10 mouse cellular contexts compared by ENCODE assay signal in the genomic region with DNA sequence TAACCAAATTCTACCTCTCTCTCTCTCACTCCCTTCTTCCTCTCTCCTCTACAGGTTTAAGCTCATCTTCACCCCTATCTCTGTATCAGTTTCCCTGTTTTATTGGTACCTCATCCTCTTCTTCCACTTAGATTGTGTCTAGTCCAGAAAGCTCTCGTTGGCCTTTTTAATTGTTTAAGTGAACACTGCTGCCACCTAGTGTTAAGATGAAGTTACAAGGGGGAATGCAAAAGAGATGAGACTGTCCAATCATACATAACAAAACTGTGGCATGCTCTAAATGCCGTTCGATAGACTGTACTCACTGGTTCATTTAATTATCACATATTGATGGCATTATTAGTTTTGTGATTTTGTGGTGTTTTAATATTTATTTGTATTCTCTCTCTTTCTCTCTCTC. TPM values are rescaled to one million over a fixed set of nuclear protein-coding genes. Genes with fewer than 3 reads are reported as not detected.
DNase-seq lines count a peak whose midpoint lies in the region; ATAC-seq and TF ChIP-seq lines count a peak whose summit lies in the region.
"Had no signal": no experiment of that assay in that cellular context is flagged by ENCODE, and none has a peak within 500 bp of the region (broad histone marks: within the 10 kb centered on the region; RNA-seq: fewer than 3 reads in every experiment).

No protein-coding gene starts in this region.

- peak; percentile 88 for TF ChIP-seq CTCF in heart, adult 2 months (IDR thresholded peaks at IDR 0.05)

- no peaks in the 10 kb centered on the region for H3K36me3 ChIP-seq in heart, adult 2 months (ENCODE audit: control insufficient read depth, insufficient read depth, low read length)
- H3K36me3 ChIP-seq in midbrain, embryonic 14.5 days (ENCODE audit: control insufficient read depth, insufficient read depth, low read length), result no peaks in the 10 kb centered on the region
- no peaks in the 10 kb centered on the region for H3K36me3 ChIP-seq in midbrain, embryonic 10.5 days
- H3K36me3 ChIP-seq: limb, embryonic 15.5 days; stomach, embryonic 15.5 days had no signal

- 23% methylated on average over 3 of the region's 3 CpGs for whole genome bisulfite sequencing in heart, adult 2 months
- WGBS in midbrain, embryonic 14.5 days, result 37% methylated on average over 3 of the region's 3 CpGs
- WGBS in midbrain, embryonic 10.5 days, result 56% methylated on average over 3 of the region's 3 CpGs

- no peak overlapping the region for H3K27ac ChIP-seq in heart, adult 2 months
- no peak overlapping the region for H3K27ac ChIP-seq in midbrain, embryonic 14.5 days (replicated peaks; ENCODE audit: low read depth, low read length)
- H3K27ac ChIP-seq in midbrain, embryonic 10.5 days (replicated peaks), result no peak overlapping the region
- H3K27ac ChIP-seq: limb, embryonic 15.5 days; stomach, embryonic 15.5 days had no signal

- H3K9me3 ChIP-seq in midbrain, embryonic 14.5 days (ENCODE audit: control insufficient read depth, low read length), result no peaks in the 10 kb centered on the region
- H3K9me3 ChIP-seq in midbrain, embryonic 10.5 days (replicated peaks), result no peaks in the 10 kb centered on the region
- H3K9me3 ChIP-seq: limb, embryonic 15.5 days; stomach, embryonic 15.5 days had no signal

- no peak overlapping the region for H3K4me2 ChIP-seq in midbrain, embryonic 14.5 days (ENCODE audit: low read length)
- H3K4me2 ChIP-seq: limb, embryonic 15.5 days; stomach, embryonic 15.5 days had no signal

- H3K9ac ChIP-seq in heart, adult 2 months (ENCODE audit: low read depth, low read length), result no peak overlapping the region
- no peak overlapping the region for H3K9ac ChIP-seq in midbrain, embryonic 14.5 days (replicated peaks; ENCODE audit: low read length)
- H3K9ac ChIP-seq: limb, embryonic 15.5 days; stomach, embryonic 15.5 days had no signal

- H3K4me1 ChIP-seq in heart, adult 2 months (ENCODE audit: control insufficient read depth, insufficient read depth, low read length), result peaks cover 2% of the 10 kb centered on the region
- H3K4me1 ChIP-seq in midbrain, embryonic 14.5 days (ENCODE audit: control insufficient read depth, insufficient read depth, low read length), result peaks cover 6% of the 10 kb centered on the region; the same call in 1 of the 2 replicates
- peaks cover 7% of the 10 kb centered on the region for H3K4me1 ChIP-seq in midbrain, embryonic 10.5 days

- H3K4me3 ChIP-seq in heart, adult 2 months, result no peak overlapping the region
- H3K4me3 ChIP-seq in midbrain, embryonic 14.5 days (replicated peaks; ENCODE audit: low read depth, low read length), result no peak overlapping the region
- no peak overlapping the region for H3K4me3 ChIP-seq in midbrain, embryonic 10.5 days
- H3K4me3 ChIP-seq: limb, embryonic 15.5 days; stomach, embryonic 15.5 days had no signal

- no peak for ATAC-seq in midbrain, embryonic 14.5 days (ENCODE audit: low FRiP score, low TSS enrichment)

- no peaks in the 10 kb centered on the region for H3K79me2 ChIP-seq in heart, adult 2 months (replicated peaks; ENCODE audit: control insufficient read depth, insufficient read depth, low read length)

- no peak for TF ChIP-seq EP300 in heart, adult 2 months (IDR thresholded peaks at IDR 0.05; ENCODE audit: insufficient read depth, low read depth, low read length)

- no peak for DNase-seq in heart, adult 2 months
- DNase-seq in heart, postnatal 36 days, result no peak
- DNase-seq in midbrain, embryonic 14.5 days, result peak; percentile 91
- DNase-seq in midbrain, embryonic 10.5 days (ENCODE audit: low spot score), result no peak
- peak; percentile 66 for DNase-seq in brain, adult 2 months (ENCODE audit: low read depth, low spot score)
- DNase-seq in lung, postnatal 36 days, result peak; percentile 78
- DNase-seq in T-cell, adult 2 months (ENCODE audit: low spot score), result no peak
- no peak for DNase-seq in testis, postnatal 14 days (ENCODE audit: low spot score)

- TF ChIP-seq POLR2A in heart, adult 2 months (IDR thresholded peaks at IDR 0.05; ENCODE audit: insufficient read depth, low read depth, low read length), result no peak

- intact Hi-C loops in heart, adult 2 months (cut with DNase I), result loop anchor here (1.0 to 5.0 kb wide), 3 partner anchors 37 to 303 kb away; no protein-coding TSS in a partner anchor
- intact Hi-C loops in heart, postnatal 36 days (cut with DNase I), result loop anchor here (1.0 to 5.0 kb wide), 3 partner anchors 47 to 303 kb away; no protein-coding TSS in a partner anchor

- H3K27me3 ChIP-seq in heart, adult 2 months (ENCODE audit: control insufficient read depth, insufficient read depth, low read length), result peaks cover 5% of the 10 kb centered on the region; the same call in 1 of the 2 replicates
- no peaks in the 10 kb centered on the region for H3K27me3 ChIP-seq in midbrain, embryonic 14.5 days (ENCODE audit: control insufficient read depth, insufficient read depth, low read length)
- peaks cover 12% of the 10 kb centered on the region for H3K27me3 ChIP-seq in midbrain, embryonic 10.5 days (ENCODE audit: low read depth, poor library complexity, severe bottlenecking)
- H3K27me3 ChIP-seq: stomach, embryonic 15.5 days had no signal

RNA-seq across cellular contexts. Expression of gene 1700016H13Rik, which starts 3.8 kb away (rescaled TPM):
- not detected for total RNA-seq in heart, adult 2 months (2021)
- 0.20 and 0.29 TPM in 2 replicates for polyA plus RNA-seq in heart, adult 2 months (2012; rRNA removed)
- total RNA-seq in heart, postnatal 36 days (2021), result not detected
- polyA plus RNA-seq in midbrain, embryonic 14.5 days (2014; fragmentation: Nextera tagmentation; extraction: Ambion mirVana), result 0.29 TPM in 1 of 2 replicates, not detected in the other
- 0.21 and 0.27 TPM in 2 replicates for polyA plus RNA-seq in midbrain, embryonic 10.5 days (2016; fragmentation: Nextera tagmentation; extraction: Ambion mirVana)

RNA-seq across cellular contexts. Expression of gene Slc10a6, which starts 30.4 kb away (rescaled TPM):
- total RNA-seq in heart, adult 2 months (2021), result 1 to 10 TPM; 6.3 to 8.3 TPM
- 3.9 and 4.1 TPM in 2 replicates for polyA plus RNA-seq in heart, adult 2 months (2012; rRNA removed)
- total RNA-seq in heart, postnatal 36 days (2021), result 1 to 10 TPM; 5.2 to 8.0 TPM
- 0.27 and 0.29 TPM in 2 replicates for polyA plus RNA-seq in midbrain, embryonic 14.5 days (2014; fragmentation: Nextera tagmentation; extraction: Ambion mirVana)
- polyA plus RNA-seq in midbrain, embryonic 10.5 days (2016; fragmentation: Nextera tagmentation; extraction: Ambion mirVana), result 0.12 TPM in 1 of 2 replicates, not detected in the other

RNA-seq across cellular contexts. Expression of gene Aff1, which starts 32.6 kb away (rescaled TPM):
- total RNA-seq in heart, adult 2 months (2021), result 10 to 100 TPM; 37.4 to 46.9 TPM
- 10.5 and 14.1 TPM in 2 replicates for polyA plus RNA-seq in heart, adult 2 months (2012; rRNA removed)
- total RNA-seq in heart, postnatal 36 days (2021), result 10 to 100 TPM; 36.1 to 52.1 TPM
- polyA plus RNA-seq in midbrain, embryonic 14.5 days (2014; fragmentation: Nextera tagmentation; extraction: Ambion mirVana), result 1.5 and 2.6 TPM in 2 replicates
- 3.5 and 5.1 TPM in 2 replicates for polyA plus RNA-seq in midbrain, embryonic 10.5 days (2016; fragmentation: Nextera tagmentation; extraction: Ambion mirVana)

Comparison
In these comparisons a context has a peak if more than half of its experiments do, and no peak if none do; other contexts are left out.
1. DNase-seq: peak in midbrain, embryonic 14.5 days (single experiment), brain, adult 2 months (single experiment) and lung, postnatal 36 days (single experiment); none in heart, adult 2 months (0 of 2), heart, postnatal 36 days (0 of 2), midbrain, embryonic 10.5 days (single experiment), T-cell, adult 2 months (single experiment) and testis, postnatal 14 days (single experiment).